Mouse (Mus musculus): Measurements from ENCODE around the gene Mageb2. TPM values are rescaled to one million over a fixed set of nuclear protein-coding genes. Genes with fewer than 3 reads are reported as not detected.

Gene Mageb2
- polyA plus RNA-seq (2017; shearing (Covaris generic)) = not detected

DNA sequence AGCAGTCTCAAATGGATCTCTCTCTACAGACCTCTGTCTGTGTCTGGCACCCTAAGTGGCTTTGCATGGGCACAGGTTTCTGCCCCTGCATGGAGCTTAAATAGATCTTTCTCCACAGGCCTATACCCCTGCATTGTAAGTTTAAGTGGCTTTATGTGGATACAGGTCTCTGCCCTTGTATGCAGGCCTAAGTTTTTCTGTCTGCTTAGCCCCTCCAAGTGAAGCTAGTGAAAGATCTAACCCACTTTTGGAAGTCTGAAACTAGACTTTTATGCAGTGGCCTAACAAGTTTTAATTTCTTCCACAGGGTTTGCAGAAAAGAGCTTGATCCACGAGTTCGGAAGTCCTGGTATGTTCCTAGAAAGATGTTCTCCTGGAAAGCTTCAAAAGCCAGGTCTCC lies at the start of gene Mageb2:
Mageb2 (plus strand) TSS at position 301 of the 400 bp plus-strand sequence.

Other genes with a start within 250 kb of the Mageb2 start
- gene Gm5072, start 60.8 kb downstream of the Mageb2 start, polyA plus RNA-seq (2017; shearing (Covaris generic)) = not detected
- not detected for gene Gm8914, start 148.4 kb downstream of the Mageb2 start, polyA plus RNA-seq (2017; shearing (Covaris generic))
- gene 1700084M14Rik, start 244.2 kb downstream of the Mageb2 start, polyA plus RNA-seq (2017; shearing (Covaris generic)) = not detected